Mouse (Mus musculus) heart, postnatal 0 days (tissue): ENCODE results near the gene Nphs1.

Experiments used
- CTCF ChIP-seq: IDR thresholded peaks from 2 replicates; pipeline ENCODE4 v1.5.1; 2016; ENCODE audit warnings: antibody characterized with exemption, control low read depth, low read depth
- EP300 ChIP-seq: IDR thresholded peaks from 2 replicates; pipeline ENCODE4 v1.6.1; 2016; ENCODE audit warnings: antibody characterized with exemption, low read depth

- no peak for TF ChIP-seq CTCF
- no peak for TF ChIP-seq EP300
Measured at GRCm38 (mm10) chr7:30434238-30434637, 23.9 kb upstream of the Nphs1 start.
